Mouse (Mus musculus) thymus, postnatal 25 days (tissue): ENCODE data around the gene Ppil3.

ENCODE experiments used
- DNase-seq: peaks from one replicate; pipeline ENCODE4 v3.0.0; 2022

The Ppil3 gene

GRCm38 (mm10) chr1:58445143-58445722, at the start of gene Ppil3, which contains the start of gene Nif3l1:
Gene Ppil3 (minus strand): TSS chr1:58445486.
Gene Nif3l1 (plus strand): TSS chr1:58445151.
- peak; percentile 80 for DNase-seq

GRCm38 (mm10) chr1:58482647-58483046, 37.4 kb upstream of the Ppil3 start:
- no peak for DNase-seq

- no peak for DNase-seq
Observed at GRCm38 (mm10) chr1:58475662-58476061, 30.4 kb upstream of the Ppil3 start.

- no peak for DNase-seq
Observed at GRCm38 (mm10) chr1:58465561-58465960, 20.3 kb upstream of the Ppil3 start.

- DNase-seq, result no peak
Observed at GRCm38 (mm10) chr1:58465042-58465441, 19.8 kb upstream of the Ppil3 start.

GRCm38 (mm10) chr1:58463935-58464334, 18.6 kb upstream of the Ppil3 start:
- no peak for DNase-seq

GRCm38 (mm10) chr1:58460566-58460965, 15.3 kb upstream of the Ppil3 start:
- DNase-seq, result no peak

- no peak for DNase-seq
Observed at GRCm38 (mm10) chr1:58458867-58459266, 13.6 kb upstream of the Ppil3 start.

- DNase-seq, result no peak
Observed at GRCm38 (mm10) chr1:58458175-58458574, 12.9 kb upstream of the Ppil3 start.

GRCm38 (mm10) chr1:58454316-58454715, 9.0 kb upstream of the Ppil3 start:
- peak; percentile 9 for DNase-seq

GRCm38 (mm10) chr1:58448396-58448795, 3.1 kb upstream of the Ppil3 start:
- no peak for DNase-seq

- DNase-seq, result no peak
Observed at GRCm38 (mm10) chr1:58447766-58448165, 2.5 kb upstream of the Ppil3 start.

GRCm38 (mm10) chr1:58445861-58446260, 575 bp upstream of the Ppil3 start:
- no peak for DNase-seq

- DNase-seq, result no peak
Observed at GRCm38 (mm10) chr1:58444691-58445090, 595 bp downstream of the Ppil3 start.

GRCm38 (mm10) chr1:58424551-58424950, 20.7 kb downstream of the Ppil3 start:
- DNase-seq, result no peak

GRCm38 (mm10) chr1:58423371-58424248, 21.7 kb downstream of the Ppil3 start, which contains the start of gene Clk1:
Gene Clk1 (minus strand): TSS chr1:58424066.
- DNase-seq, result peak; percentile 96

GRCm38 (mm10) chr1:58422879-58423278, 22.4 kb downstream of the Ppil3 start:
- peak; percentile 34 for DNase-seq

GRCm38 (mm10) chr1:58420961-58421360, 24.3 kb downstream of the Ppil3 start:
- DNase-seq, result no peak

- DNase-seq, result no peak
Observed at GRCm38 (mm10) chr1:58420032-58420431, 25.3 kb downstream of the Ppil3 start.

GRCm38 (mm10) chr1:58416048-58416447, 29.2 kb downstream of the Ppil3 start:
- no peak for DNase-seq

GRCm38 (mm10) chr1:58415442-58415841, 29.8 kb downstream of the Ppil3 start:
- no peak for DNase-seq

GRCm38 (mm10) chr1:58410776-58411175, 34.5 kb downstream of the Ppil3 start:
- no peak for DNase-seq

- DNase-seq, result no peak
Observed at GRCm38 (mm10) chr1:58410198-58410588, 35.1 kb downstream of the Ppil3 start.

- DNase-seq, result no peak
Observed at GRCm38 (mm10) chr1:58409553-58410197, 35.6 kb downstream of the Ppil3 start.
